22 mouse cellular contexts compared by ENCODE assay signal in the genomic region with DNA sequence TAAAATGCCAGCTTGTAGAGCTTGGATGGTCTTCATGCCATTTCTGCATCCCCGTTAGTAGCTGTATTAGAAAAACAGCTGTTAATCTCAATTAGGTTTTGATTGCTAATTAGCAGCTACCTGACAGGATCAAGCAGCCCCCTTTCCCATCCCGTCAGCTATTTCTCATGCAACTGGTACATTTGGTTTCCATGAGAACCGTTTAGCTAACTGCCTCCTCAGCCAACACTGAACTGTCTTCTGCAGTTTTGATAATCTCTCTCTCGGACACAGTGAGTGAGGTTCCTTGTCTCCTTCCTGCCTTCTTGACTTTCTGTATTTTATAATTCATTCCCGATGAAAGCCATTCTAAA.
DNase-seq lines count a peak whose midpoint lies in the region; ATAC-seq and TF ChIP-seq lines count a peak whose summit lies in the region.
"Had no signal": no experiment of that assay in that cellular context is flagged by ENCODE, and none has a peak within 500 bp of the region (broad histone marks: within the 10 kb centered on the region; RNA-seq: fewer than 3 reads in every experiment).

No protein-coding gene starts in this region.

- peak overlapping the region; percentile 4; the same call in 1 of the 2 replicates for H3K4me2 ChIP-seq in forebrain, postnatal 0 days (ENCODE audit: low read depth)
- H3K4me2 ChIP-seq: embryonic facial prominence, embryonic 13.5 days; intestine, embryonic 15.5 days; kidney, embryonic 15.5 days; limb, embryonic 15.5 days; stomach, embryonic 15.5 days had no signal

- no peaks in the 10 kb centered on the region for H3K9me3 ChIP-seq in forebrain, postnatal 0 days (ENCODE audit: low read length)
- H3K9me3 ChIP-seq: embryonic facial prominence, embryonic 13.5 days; heart, embryonic 10.5 days; intestine, embryonic 15.5 days; kidney, embryonic 15.5 days; limb, embryonic 15.5 days; stomach, embryonic 15.5 days had no signal

- no peaks in the 10 kb centered on the region for H3K27me3 ChIP-seq in forebrain, postnatal 0 days (ENCODE audit: insufficient read depth, low read length)
- H3K27me3 ChIP-seq: embryonic facial prominence, embryonic 13.5 days; intestine, embryonic 15.5 days; kidney, embryonic 15.5 days; limb, embryonic 15.5 days; Patski; stomach, embryonic 15.5 days had no signal

- H3K9ac ChIP-seq in forebrain, postnatal 0 days: no peak overlapping the region
- H3K9ac ChIP-seq: embryonic facial prominence, embryonic 13.5 days; intestine, embryonic 15.5 days; kidney, embryonic 15.5 days; limb, embryonic 15.5 days; stomach, embryonic 15.5 days had no signal

- ATAC-seq in forebrain, postnatal 0 days: peak; percentile 78
- ATAC-seq: activated CD4-positive, CD25-positive, alpha-beta regulatory T cell, adult 4 months; intestine, embryonic 15.5 days; Patski had no signal

- peak overlapping the region; percentile 83 for H3K27ac ChIP-seq in layer of hippocampus, adult 2 months
- H3K27ac ChIP-seq in forebrain, postnatal 0 days (ENCODE audit: low read depth, low read length): peak overlapping the region; percentile 52; the same call in 1 of the 2 replicates
- H3K27ac ChIP-seq: embryonic facial prominence, embryonic 13.5 days; heart, embryonic 10.5 days; intestine, embryonic 15.5 days; kidney, embryonic 15.5 days; limb, embryonic 15.5 days; stomach, embryonic 15.5 days had no signal

- no peak for TF ChIP-seq CTCF in layer of hippocampus, adult 2 months (conservative IDR thresholded peaks at IDR 0.05)
- no peak for TF ChIP-seq CTCF in forebrain, postnatal 0 days (IDR thresholded peaks at IDR 0.05; ENCODE audit: low read depth)

- peaks cover 12% of the 10 kb centered on the region for H3K4me1 ChIP-seq in forebrain, postnatal 0 days (ENCODE audit: insufficient read depth)
- H3K4me1 ChIP-seq: embryonic facial prominence, embryonic 13.5 days; intestine, embryonic 15.5 days; limb, embryonic 15.5 days; stomach, embryonic 15.5 days had no signal

- peak in 1 of 2 experiments; percentile 51 for DNase-seq in layer of hippocampus, adult 2 months (ENCODE audit: low spot score in 2 of 2)
- no peak for DNase-seq in layer of hippocampus, adult 9-11 months
- peak; percentile 16 for DNase-seq in retina, embryonic 14.5 days (ENCODE audit: low spot score)
- DNase-seq in retina, postnatal 1 day: no peak
- peak; percentile 61 for DNase-seq in forebrain, postnatal 0 days
- no peak for DNase-seq in heart, adult 11 months
- no peak for DNase-seq in adrenal gland, adult (ENCODE audit: inconsistent age in 2 of 2, low spot score in 1 of 2)
- DNase-seq: adrenal gland, postnatal 25 days; cerebellum, adult 8-10 months; gastrocnemius, postnatal 25 days; heart, postnatal 14 days; lung, postnatal 10 days; spleen, adult 18-20 months; thymus, adult 2 months had no signal

- H3K4me3 ChIP-seq in layer of hippocampus, adult 2 months: peak overlapping the region; percentile 1; the same call in 1 of the 2 replicates
- no peak overlapping the region for H3K4me3 ChIP-seq in forebrain, postnatal 0 days (ENCODE audit: low read depth, low read length)
- H3K4me3 ChIP-seq: embryonic facial prominence, embryonic 13.5 days; heart, embryonic 10.5 days; intestine, embryonic 15.5 days; kidney, embryonic 15.5 days; limb, embryonic 15.5 days; stomach, embryonic 15.5 days had no signal

- WGBS in forebrain, postnatal 0 days: 10% methylated on average over 5 of the region's 5 CpGs

- no peaks in the 10 kb centered on the region for H3K36me3 ChIP-seq in forebrain, postnatal 0 days (ENCODE audit: insufficient read depth)
- H3K36me3 ChIP-seq: embryonic facial prominence, embryonic 13.5 days; heart, embryonic 10.5 days; intestine, embryonic 15.5 days; kidney, embryonic 15.5 days; limb, embryonic 15.5 days; stomach, embryonic 15.5 days had no signal

Comparison
In these comparisons a context has a peak if more than half of its experiments do, and no peak if none do; other contexts are left out.
1. DNase-seq: peak in retina, embryonic 14.5 days (single experiment) and forebrain, postnatal 0 days (single experiment); none in layer of hippocampus, adult 9-11 months (single experiment), retina, postnatal 1 day (single experiment), heart, adult 11 months (single experiment) and adrenal gland, adult (0 of 2).